Mouse (Mus musculus): ENCODE results near the gene Nt5c1b. TPM values are rescaled to one million over a fixed set of nuclear protein-coding genes. Genes with fewer than 3 reads are reported as not detected.

The Nt5c1b gene
- polyA plus RNA-seq, 1 experiment, result not detected

DNA sequence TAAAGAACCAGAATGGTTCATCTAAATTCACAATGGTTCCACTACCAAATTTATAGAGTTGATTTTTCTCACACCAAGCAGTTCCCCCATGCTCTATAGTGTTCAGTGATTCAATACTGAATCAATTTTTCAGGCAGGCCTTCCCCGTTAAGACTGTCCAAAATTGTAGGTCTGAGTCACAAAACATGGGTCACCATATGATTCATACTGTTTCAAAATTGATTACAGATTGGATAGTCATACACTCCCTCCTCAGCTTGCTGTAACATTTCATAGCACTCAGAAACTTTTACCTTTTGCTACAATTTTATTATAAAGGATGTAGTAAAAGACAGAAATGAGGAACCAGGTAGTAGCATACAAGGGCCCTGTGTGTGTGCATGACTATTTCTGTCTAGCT, 41.7 kb downstream of the Nt5c1b start:
- no peaks in the 10 kb centered on the region for H3K27me3 ChIP-seq (ENCODE audit: control insufficient read depth, insufficient read depth, insufficient read length)
- no peaks in the 10 kb centered on the region for H3K79me2 ChIP-seq (ENCODE audit: control insufficient read depth, insufficient read depth)
- H3ac ChIP-seq (ENCODE audit: control insufficient read depth, insufficient read length), result no peak overlapping the region
- H3K4me2 ChIP-seq (ENCODE audit: low read depth), result no peak overlapping the region
- TF ChIP-seq E2F4 (IDR thresholded peaks at IDR 0.05; ENCODE audit: insufficient read depth) (no peak), MYOG (IDR thresholded peaks at IDR 0.05; ENCODE audit: control insufficient read depth in 1 of 3, insufficient read depth in 1 of 3, insufficient read length in 2 of 3, low read depth in 2 of 3) (no peak)
- no peak overlapping the region for H3K4me3 ChIP-seq
- H3K36me3 ChIP-seq (ENCODE audit: control insufficient read depth, insufficient read depth), result no peaks in the 10 kb centered on the region

- no peak for TF ChIP-seq POLR2A (IDR thresholded peaks at IDR 0.05; ENCODE audit: insufficient read length, low read depth)
- no peak for TF ChIP-seq POLR2AphosphoS2 (IDR thresholded peaks at IDR 0.05; ENCODE audit: insufficient read length, low read depth)
- TF ChIP-seq MYOG (IDR thresholded peaks at IDR 0.05; ENCODE audit: control insufficient read depth in 1 of 3, insufficient read depth in 1 of 3, insufficient read length in 2 of 3, low read depth in 2 of 3), result no peak
- no peak for TF ChIP-seq SRF (IDR thresholded peaks at IDR 0.05; ENCODE audit: control insufficient read depth, insufficient read length, low read depth)
- TF ChIP-seq TCF12 (IDR thresholded peaks at IDR 0.05; ENCODE audit: insufficient read depth, poor library complexity, severe bottlenecking), result no peak
- TF ChIP-seq MAX (IDR thresholded peaks at IDR 0.05; ENCODE audit: low read depth), result no peak
- TF ChIP-seq REST (IDR thresholded peaks at IDR 0.05; ENCODE audit: insufficient read depth, insufficient read length), result no peak
- TF ChIP-seq CEBPB (IDR thresholded peaks at IDR 0.05; ENCODE audit: insufficient read depth, poor library complexity, severe bottlenecking), result no peak
- TF ChIP-seq USF1 (IDR thresholded peaks at IDR 0.05; ENCODE audit: low read depth), result no peak
- no peak for TF ChIP-seq MYOD1 (IDR thresholded peaks at IDR 0.05; ENCODE audit: control insufficient read depth in 1 of 3, insufficient read length in 2 of 3, low read depth in 2 of 3)
- TF ChIP-seq TCF3 (IDR thresholded peaks at IDR 0.05; ENCODE audit: insufficient read length, low read depth), result no peak
- TF ChIP-seq E2F4 (IDR thresholded peaks at IDR 0.05; ENCODE audit: insufficient read depth), result no peak
- no peaks in the 10 kb centered on the region for H3K79me2 ChIP-seq (ENCODE audit: control insufficient read depth, insufficient read depth)
- H3K4me2 ChIP-seq (ENCODE audit: low read depth), result no peak overlapping the region
- H3K36me3 ChIP-seq (ENCODE audit: control insufficient read depth, insufficient read depth), result no peaks in the 10 kb centered on the region
- no peaks in the 10 kb centered on the region for H3K27me3 ChIP-seq (ENCODE audit: control insufficient read depth, insufficient read depth, insufficient read length)
- no peak overlapping the region for H3K4me3 ChIP-seq
- no peak overlapping the region for H3ac ChIP-seq (ENCODE audit: control insufficient read depth, insufficient read length)
Measured at GRCm38 (mm10) chr12:10422347-10422746, 52.6 kb downstream of the Nt5c1b start.

GRCm38 (mm10) chr12:10425982-10426863, 56.5 kb downstream of the Nt5c1b start:
- no peak overlapping the region for H3ac ChIP-seq (ENCODE audit: control insufficient read depth, insufficient read length)
- H3K4me2 ChIP-seq (ENCODE audit: low read depth), result no peak overlapping the region
- H3K27me3 ChIP-seq (ENCODE audit: control insufficient read depth, insufficient read depth, insufficient read length), result no peaks in the 10 kb centered on the region
- TF ChIP-seq MYOG (IDR thresholded peaks at IDR 0.05; ENCODE audit: control insufficient read depth in 1 of 3, insufficient read depth in 1 of 3, insufficient read length in 2 of 3, low read depth in 2 of 3), result no peak
- no peak for TF ChIP-seq MAX (IDR thresholded peaks at IDR 0.05; ENCODE audit: low read depth)
- no peak for TF ChIP-seq E2F4 (IDR thresholded peaks at IDR 0.05; ENCODE audit: insufficient read depth)
- TF ChIP-seq TCF12 (IDR thresholded peaks at IDR 0.05; ENCODE audit: insufficient read depth, poor library complexity, severe bottlenecking), result no peak
- no peak for TF ChIP-seq TCF3 (IDR thresholded peaks at IDR 0.05; ENCODE audit: insufficient read length, low read depth)
- no peak for TF ChIP-seq SRF (IDR thresholded peaks at IDR 0.05; ENCODE audit: control insufficient read depth, insufficient read length, low read depth)
- TF ChIP-seq REST (IDR thresholded peaks at IDR 0.05; ENCODE audit: insufficient read depth, insufficient read length), result no peak
- no peak for TF ChIP-seq USF1 (IDR thresholded peaks at IDR 0.05; ENCODE audit: low read depth)
- H3K4me3 ChIP-seq, result no peak overlapping the region
- no peaks in the 10 kb centered on the region for H3K79me2 ChIP-seq (ENCODE audit: control insufficient read depth, insufficient read depth)
- H3K36me3 ChIP-seq (ENCODE audit: control insufficient read depth, insufficient read depth), result no peaks in the 10 kb centered on the region

DNA sequence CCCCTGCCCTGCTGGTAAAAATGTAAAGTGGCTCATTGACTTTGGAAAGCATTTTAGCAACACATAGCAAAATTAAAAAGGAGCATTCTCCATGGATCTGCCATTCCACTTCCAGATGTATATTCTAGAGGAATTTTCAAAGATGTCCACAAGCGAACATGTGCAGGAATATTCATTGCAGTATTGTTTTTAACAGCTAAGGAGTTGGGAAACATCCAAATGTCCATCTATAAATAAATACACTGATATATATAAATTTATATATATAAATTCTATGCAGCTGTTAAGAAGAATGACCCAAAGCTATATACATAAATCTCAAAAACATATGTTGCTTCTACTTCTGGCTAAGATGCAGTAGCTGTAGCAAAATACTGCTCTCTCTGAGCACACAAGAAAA, 61.2 kb downstream of the Nt5c1b start:
- Histone ChIP-seq H3K4me3 (no peak overlapping the region), H3ac (ENCODE audit: control insufficient read depth, insufficient read length) (no peak overlapping the region), H3K79me2 (ENCODE audit: control insufficient read depth, insufficient read depth) (no peaks in the 10 kb centered on the region), H3K4me2 (ENCODE audit: low read depth) (no peak overlapping the region), H3K27me3 (ENCODE audit: control insufficient read depth, insufficient read depth, insufficient read length) (no peaks in the 10 kb centered on the region), H3K36me3 (ENCODE audit: control insufficient read depth, insufficient read depth) (no peaks in the 10 kb centered on the region)
- no peak for TF ChIP-seq MYOG (IDR thresholded peaks at IDR 0.05; ENCODE audit: control insufficient read depth in 1 of 3, insufficient read depth in 1 of 3, insufficient read length in 2 of 3, low read depth in 2 of 3)
- no peak for TF ChIP-seq TCF3 (IDR thresholded peaks at IDR 0.05; ENCODE audit: insufficient read length, low read depth)
- TF ChIP-seq MAX (IDR thresholded peaks at IDR 0.05; ENCODE audit: low read depth), result no peak
- no peak for TF ChIP-seq USF1 (IDR thresholded peaks at IDR 0.05; ENCODE audit: low read depth)
- no peak for TF ChIP-seq CEBPB (IDR thresholded peaks at IDR 0.05; ENCODE audit: insufficient read depth, poor library complexity, severe bottlenecking)
- TF ChIP-seq REST (IDR thresholded peaks at IDR 0.05; ENCODE audit: insufficient read depth, insufficient read length), result no peak

All from myocyte (in vitro differentiated cells).